Mouse (Mus musculus) CH12.LX (cell line): ENCODE data around the gene Opn1sw. TPM values are rescaled to one million over a fixed set of nuclear protein-coding genes. Genes with fewer than 3 reads are reported as not detected.

Source experiments
- DNase-seq: peaks from one replicate; pipeline ENCODE4 v3.0.0-alpha.2; 2013; ENCODE audit errors: extremely low read depth
- H3K27ac ChIP-seq: 2 replicates; pipeline ENCODE4 v1.5.1; 2012; ENCODE audit warnings: low read depth, mild to moderate bottlenecking, control low read depth, moderate library complexity; ENCODE audit not compliant: insufficient read depth
- H3K27me3 ChIP-seq: replicated peaks from 2 replicates; pipeline ENCODE3; 2012; ENCODE audit warnings: inconsistent platforms
- H3K36me3 ChIP-seq, 2 experiments: replicated peaks in 1 of 2; 2 replicates each; pipeline versions ENCODE3 to v1.6.1; 2012; ENCODE audit warnings: inconsistent platforms in 1 of 2, low read length in 1 of 2, mild to moderate bottlenecking in 1 of 2, mixed read lengths in 1 of 2, moderate library complexity in 1 of 2; ENCODE audit not compliant: control insufficient read depth in 1 of 2, insufficient read depth in 1 of 2
- H3K4me1 ChIP-seq, 2 experiments: 2 replicates each; pipeline ENCODE4 v1.6.1; 2012; ENCODE audit warnings: inconsistent platforms in 1 of 2, moderate library complexity in 1 of 2; ENCODE audit not compliant: insufficient read depth in 2 of 2, control insufficient read depth in 1 of 2
- H3K4me2 ChIP-seq: 2 replicates; pipeline ENCODE4 v1.6.1; 2012; ENCODE audit warnings: low read depth, mild to moderate bottlenecking, control low read depth; ENCODE audit not compliant: poor library complexity, insufficient read depth, severe bottlenecking
- H3K4me3 ChIP-seq, 3 experiments: fragments of 150-350 bp in 1 of 3; sonication (generic) in 1 of 3; replicated peaks in 1 of 3; 2 replicates each; pipeline versions ENCODE3 to v1.5.1; 2011 to 2012; ENCODE audit warnings: low read depth in 2 of 3, low read length in 2 of 3, mild to moderate bottlenecking in 2 of 3, moderate library complexity in 2 of 3, control low read depth in 1 of 3, improper control_type of control experiment in 1 of 3, inconsistent platforms in 1 of 3, mixed read lengths in 1 of 3; ENCODE audit not compliant: poor library complexity in 1 of 3
- H3K79me2 ChIP-seq: replicated peaks from 2 replicates; pipeline ENCODE4 v1.6.1; 2012; ENCODE audit warnings: mild to moderate bottlenecking, moderate library complexity; ENCODE audit not compliant: control insufficient read depth, poor library complexity, insufficient read depth, severe bottlenecking; ENCODE audit errors: extremely low read depth
- H3K9ac ChIP-seq: 2 replicates; pipeline ENCODE4 v1.6.1; 2012; ENCODE audit warnings: low read depth, mild to moderate bottlenecking, control low read depth, moderate library complexity; ENCODE audit not compliant: insufficient read depth
- H3K9me3 ChIP-seq: replicated peaks from 2 replicates; pipeline ENCODE3; 2012; ENCODE audit warnings: low read length, inconsistent platforms, mixed read lengths
- BHLHE40 ChIP-seq: IDR thresholded peaks from 2 replicates; pipeline ENCODE4 v1.6.1; 2011; ENCODE audit warnings: mild to moderate bottlenecking, low read depth, low read length, improper control_type of control experiment
- CHD1 ChIP-seq: IDR thresholded peaks from 2 replicates; pipeline ENCODE4 v1.6.1; 2012; ENCODE audit warnings: low read depth, low read length, improper control_type of control experiment, inconsistent platforms
- CHD2 ChIP-seq: IDR thresholded peaks from 2 replicates; pipeline ENCODE4 v1.6.1; 2011; ENCODE audit warnings: low read length, improper control_type of control experiment
- CTCF ChIP-seq, 2 experiments: IDR thresholded peaks in 1 of 2; conservative IDR thresholded peaks in 1 of 2; 2 replicates each; pipeline ENCODE4 v1.5.1; 2011 to 2012; ENCODE audit warnings: low read depth in 2 of 2, low read length in 2 of 2, improper control_type of control experiment in 1 of 2, inconsistent platforms in 1 of 2, mild to moderate bottlenecking in 1 of 2, moderate library complexity in 1 of 2
- E2F4 ChIP-seq: IDR thresholded peaks from 2 replicates; pipeline ENCODE4 v1.6.1; 2011; ENCODE audit warnings: low read depth, low read length, improper control_type of control experiment; ENCODE audit not compliant: insufficient replicate concordance
- ELF1 ChIP-seq: IDR thresholded peaks from 2 replicates; pipeline ENCODE4 v1.6.1; 2014; ENCODE audit warnings: low read depth, mild to moderate bottlenecking, inconsistent platforms, low read length, improper control_type of control experiment
- EP300 ChIP-seq: IDR thresholded peaks from 2 replicates; pipeline ENCODE4 v1.6.1; 2011; ENCODE audit warnings: low read length, improper control_type of control experiment
- GABPA ChIP-seq: IDR thresholded peaks from 2 replicates; pipeline ENCODE4 v1.6.1; 2012; ENCODE audit warnings: low read depth, low read length, improper control_type of control experiment, inconsistent platforms; ENCODE audit not compliant: insufficient replicate concordance
- HCFC1 ChIP-seq: IDR thresholded peaks from 2 replicates; pipeline ENCODE4 v1.6.1; 2012; ENCODE audit warnings: low read depth, mild to moderate bottlenecking, inconsistent platforms, low read length, improper control_type of control experiment
- IRF4 ChIP-seq: IDR thresholded peaks from 2 replicates; pipeline ENCODE4 v1.6.1; 2014; ENCODE audit warnings: low read depth, mild to moderate bottlenecking, inconsistent platforms, low read length, improper control_type of control experiment
- KAT2A ChIP-seq: IDR thresholded peaks from 2 replicates; pipeline ENCODE4 v1.6.1; 2012; ENCODE audit warnings: low read length, improper control_type of control experiment, inconsistent platforms; ENCODE audit not compliant: insufficient replicate concordance
- MAX ChIP-seq: IDR thresholded peaks from 2 replicates; pipeline ENCODE4 v1.6.1; 2011; ENCODE audit warnings: low read length, improper control_type of control experiment
- MAZ ChIP-seq: IDR thresholded peaks from 2 replicates; pipeline ENCODE4 v1.6.1; 2012; ENCODE audit warnings: low read depth, mild to moderate bottlenecking, inconsistent platforms, low read length, improper control_type of control experiment, moderate library complexity
- MEF2A ChIP-seq: IDR thresholded peaks from 2 replicates; pipeline ENCODE4 v1.6.1; 2014; ENCODE audit warnings: low read depth, mild to moderate bottlenecking, inconsistent platforms, low read length, improper control_type of control experiment, borderline replicate concordance
- MXI1 ChIP-seq: IDR thresholded peaks from 2 replicates; pipeline ENCODE4 v1.6.1; 2011; ENCODE audit warnings: mild to moderate bottlenecking, low read depth, low read length, improper control_type of control experiment
- MYC ChIP-seq: IDR thresholded peaks from 2 replicates; pipeline ENCODE4 v1.6.1; 2011; ENCODE audit warnings: low read depth, mild to moderate bottlenecking, improper control_type of control experiment, low read length
- NELFE ChIP-seq: IDR thresholded peaks from 2 replicates; pipeline ENCODE4 v1.6.1; 2011; ENCODE audit warnings: low read depth, low read length, improper control_type of control experiment
- NRF1 ChIP-seq: IDR thresholded peaks from 2 replicates; pipeline ENCODE4 v1.6.1; 2014; ENCODE audit warnings: low read depth, mild to moderate bottlenecking, inconsistent platforms, low read length, improper control_type of control experiment, moderate library complexity
- PAX5 ChIP-seq: IDR thresholded peaks from 2 replicates; pipeline ENCODE4 v1.6.1; 2012; ENCODE audit warnings: low read length, inconsistent platforms, mixed read lengths
- POLR2AphosphoS2 ChIP-seq: IDR thresholded peaks from 2 replicates; pipeline ENCODE4 v1.6.1; 2011; ENCODE audit warnings: low read depth, low read length, improper control_type of control experiment
- RAD21 ChIP-seq: IDR thresholded peaks from 2 replicates; pipeline ENCODE4 v1.6.1; 2011; ENCODE audit warnings: low read depth, mild to moderate bottlenecking, low read length, improper control_type of control experiment, moderate library complexity
- RCOR1 ChIP-seq: conservative IDR thresholded peaks from 2 replicates; pipeline ENCODE4 v1.6.1; 2012; ENCODE audit warnings: low read depth, mild to moderate bottlenecking, inconsistent platforms, low read length, improper control_type of control experiment
- SIN3A ChIP-seq: IDR thresholded peaks from 2 replicates; pipeline ENCODE4 v1.6.1; 2012; ENCODE audit warnings: low read length, improper control_type of control experiment, inconsistent platforms
- SMC3 ChIP-seq: IDR thresholded peaks from 2 replicates; pipeline ENCODE4 v1.6.1; 2011; ENCODE audit warnings: low read depth, low read length, improper control_type of control experiment
- TCF12 ChIP-seq: IDR thresholded peaks from 2 replicates; pipeline ENCODE4 v1.6.1; 2014; ENCODE audit warnings: low read depth, mild to moderate bottlenecking, inconsistent platforms, low read length, improper control_type of control experiment
- USF1 ChIP-seq: IDR thresholded peaks from 2 replicates; pipeline ENCODE4 v1.6.1; 2014; ENCODE audit warnings: low read depth, mild to moderate bottlenecking, inconsistent platforms, low read length, improper control_type of control experiment
- ZKSCAN1 ChIP-seq: IDR thresholded peaks from 2 replicates; pipeline ENCODE4 v1.6.1; 2012; ENCODE audit warnings: low read depth, inconsistent platforms, low read length, improper control_type of control experiment, borderline replicate concordance
- ZMIZ1 ChIP-seq: IDR thresholded peaks from 2 replicates; pipeline ENCODE4 v1.6.1; 2012; ENCODE audit warnings: low read depth, mild to moderate bottlenecking, inconsistent platforms, low read length, improper control_type of control experiment
- dilution Hi-C: fragments of 300-500 bp; cut with MboI; formaldehyde crosslinking; loops from 2 replicates; pipeline ENCODE4 v1.14.3; 2020; ENCODE audit warnings: low sequenced_read_pairs; ENCODE audit not compliant: extremely low pct_unique_long_range_greater_than_20kb, extremely low pct_ligation_motif_present
- in situ Hi-C: fragments of 300-500 bp; cut with MboI; formaldehyde crosslinking; loops from 3 replicates; pipeline ENCODE4 v1.14.3; 2019; ENCODE audit warnings: low sequenced_read_pairs, low pct_ligation_motif_present, low pct_unique_long_range_greater_than_20kb, mixed read lengths
- polyA plus RNA-seq: library from polyadenylated mRNA; unstranded; fragments of >175 nt; gene quantifications from 2 replicates; pipeline ENCODE4 v1.2.1, GENCODE M21; 2012; ENCODE audit warnings: low read depth; ENCODE audit not compliant: insufficient read length
- total RNA-seq, 2 experiments: library from RNA; depleted of rRNA; stranded (reverse); fragments of 300-350 nt in 1 of 2; fragments of >200 nt in 1 of 2; gene quantifications; 2 replicates each; pipeline ENCODE4 v1.2.3; 2012 to 2014

The Opn1sw gene
- total and polyA plus RNA-seq, 3 experiments = not detected

GRCm38 (mm10) chr6:29433804-29434795 lies 45.8 kb upstream of the Opn1sw start:
- dilution Hi-C loops = no loop called here

DNA sequence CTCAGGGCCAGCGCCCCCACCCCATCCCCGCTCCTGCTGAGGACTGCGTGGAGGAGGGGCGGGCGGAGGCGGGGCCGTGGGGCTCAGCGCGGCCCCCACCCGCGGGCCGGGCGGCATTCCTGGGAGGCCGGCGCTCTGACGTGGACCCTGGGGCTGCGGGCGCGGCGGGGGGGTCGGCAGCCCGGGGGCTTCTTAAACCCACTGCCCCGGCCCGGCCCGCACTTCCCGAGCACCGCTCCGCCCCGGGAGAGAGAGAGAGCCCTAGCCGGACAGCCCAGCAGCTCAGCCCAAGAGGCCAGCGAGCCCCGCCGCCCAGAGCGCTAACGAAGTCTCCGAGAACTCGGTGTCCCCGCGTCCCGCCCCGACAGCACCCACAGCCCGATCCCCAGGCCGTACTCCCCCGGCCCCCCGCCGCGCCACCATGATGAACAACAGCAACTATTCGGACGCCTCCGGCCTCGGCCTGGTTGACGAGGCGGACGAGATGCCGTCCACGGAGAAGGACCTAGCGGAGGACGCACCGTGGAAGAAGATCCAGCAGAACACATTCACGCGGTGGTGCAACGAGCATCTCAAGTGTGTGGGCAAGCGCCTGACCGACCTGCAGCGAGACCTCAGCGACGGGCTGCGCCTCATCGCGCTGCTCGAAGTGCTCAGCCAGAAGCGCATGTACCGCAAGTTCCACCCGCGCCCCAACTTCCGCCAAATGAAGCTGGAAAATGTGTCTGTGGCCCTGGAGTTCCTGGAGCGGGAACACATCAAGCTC lies 45.0 kb upstream of the Opn1sw start, which contains the start of gene Flnc:
Gene Flnc (plus strand): TSS at position 219 of the 766 bp plus-strand sequence.
- dilution Hi-C loops = no loop called here

More at GRCm38 (mm10) chr6:29433804-29434795, 45.8 kb upstream of the Opn1sw start:
- H3K4me2 ChIP-seq = no peak overlapping the region
- peaks cover 18 to 60% of the 10 kb centered on the region in 2 experiments for H3K4me1 ChIP-seq
- DNase-seq = no peak
- H3K36me3 ChIP-seq = no peaks in the 10 kb centered on the region
- H3K9me3 ChIP-seq = peaks cover 3% of the 10 kb centered on the region
- H3K27ac ChIP-seq = no peak overlapping the region
- H3K27me3 ChIP-seq = peaks cover 8% of the 10 kb centered on the region
- no peak overlapping the region for H3K9ac ChIP-seq
- no peak overlapping the region for H3K4me3 ChIP-seq
- no peaks in the 10 kb centered on the region for H3K79me2 ChIP-seq
- in situ Hi-C loops = no loop called here
- TF ChIP-seq CHD2 (no peak), EP300 (no peak), CTCF (conservative IDR thresholded peaks at IDR 0.05 in 1 of 2, IDR thresholded peaks at IDR 0.05 in 1 of 2; ENCODE audit: low read depth in 2 of 2, low read length in 2 of 2) (no peak), GABPA (no peak), ZKSCAN1 (no peak), NELFE (no peak), HCFC1 (no peak), MYC (no peak), POLR2AphosphoS2 (no peak), KAT2A (no peak), ELF1 (no peak), CHD1 (no peak), TCF12 (no peak), ZMIZ1 (no peak), MXI1 (no peak), MAZ (no peak), SIN3A (no peak)

More for the DNA sequence above, 45.0 kb upstream of the Opn1sw start, which contains the start of gene Flnc:
- in situ Hi-C loops = no loop called here
- no peak within 1 kb of the TSS for H3K27ac ChIP-seq
- no peaks in the 10 kb centered on the region for H3K36me3 ChIP-seq
- no peak within 1 kb of the TSS for H3K4me3 ChIP-seq
- peaks cover 6% of the 10 kb centered on the region for H3K27me3 ChIP-seq
- DNase-seq = no peak
- no peaks in the 10 kb centered on the region for H3K79me2 ChIP-seq
- H3K4me2 ChIP-seq = no peak within 1 kb of the TSS
- TF ChIP-seq RCOR1 = no peak
- no peak for TF ChIP-seq PAX5
- TF ChIP-seq EP300 = no peak
- TF ChIP-seq CHD1 = no peak
- TF ChIP-seq SMC3 = no peak
- TF ChIP-seq USF1 = no peak
- no peak for TF ChIP-seq NRF1
- TF ChIP-seq RAD21 = no peak
- no peak for TF ChIP-seq MEF2A
- TF ChIP-seq BHLHE40 = no peak
- no peak for TF ChIP-seq NELFE
- no peak for TF ChIP-seq ZMIZ1
- no peak for TF ChIP-seq GABPA
- TF ChIP-seq MAZ = no peak
- no peak for TF ChIP-seq POLR2AphosphoS2
- TF ChIP-seq MYC = no peak
- TF ChIP-seq MAX = no peak
- TF ChIP-seq CTCF (conservative IDR thresholded peaks at IDR 0.05 in 1 of 2, IDR thresholded peaks at IDR 0.05 in 1 of 2; ENCODE audit: low read depth in 2 of 2, low read length in 2 of 2) = no peak
- TF ChIP-seq IRF4 = no peak
- no peak for TF ChIP-seq E2F4
- TF ChIP-seq, all 38 proteins: peak for 0
- Histone ChIP-seq H3K9ac (no peak within 1 kb of the TSS), H3K9me3 (peaks cover 3% of the 10 kb centered on the region), H3K4me1 (peaks cover 18 to 60% of the 10 kb centered on the region in 2 experiments)
